Mouse (Mus musculus): ENCODE results near the gene Med24.

DNA sequence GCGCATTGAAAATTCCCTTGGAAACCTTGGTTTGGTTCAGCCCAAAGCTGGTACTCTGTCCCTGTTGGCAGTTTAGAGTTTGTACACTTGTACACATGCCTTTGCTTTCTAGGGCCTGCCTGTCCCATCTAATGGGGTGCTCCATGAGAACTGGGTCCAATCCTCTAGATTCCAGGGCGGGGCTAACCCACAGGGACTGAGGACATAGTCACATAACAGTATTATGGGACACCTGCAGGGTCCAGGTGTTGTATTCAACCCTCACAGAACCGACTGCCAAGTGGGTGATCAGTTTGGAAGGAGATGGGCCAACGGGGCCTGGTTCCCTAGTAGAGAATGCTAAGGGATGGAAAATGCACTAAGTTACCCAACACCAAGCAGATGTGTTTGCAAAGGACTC lies 32.7 kb upstream of the Med24 start:
- TF ChIP-seq FLI1 (IDR thresholded peaks at IDR 0.05; ENCODE audit: low read length) (no peak), GATA1 (IDR thresholded peaks at IDR 0.05; ENCODE audit: borderline replicate concordance, low read length) (no peak)

Data from megakaryocyte, embryonic 14.5 days (primary cell).